Mouse (Mus musculus): ENCODE measurements around the gene Vmn2r3. TPM values are rescaled to one million over a fixed set of nuclear protein-coding genes. Genes with fewer than 3 reads are reported as not detected.
"Not testable (repeated sequence)": the region's sequence is repeated elsewhere in the genome, so short reads cannot be mapped to it uniquely, and the experiment has no call there.

The Vmn2r3 gene
- polyA plus RNA-seq, 1 experiment from 2014 or later, result not detected

GRCm38 (mm10) chr3:64235459-64235858 lies 54.0 kb downstream of the Vmn2r3 start:
- H3K9ac ChIP-seq (ENCODE audit: low read length); H3K27ac ChIP-seq (ENCODE audit: low read depth, low read length); H3K4me1 ChIP-seq (ENCODE audit: control insufficient read depth, insufficient read depth, low read length); DNase-seq (ENCODE audit: low spot score, missing footprints); H3K4me3 ChIP-seq (ENCODE audit: low read depth, low read length); H3K9me3 ChIP-seq (ENCODE audit: control insufficient read depth, low read length); H3K36me3 ChIP-seq (ENCODE audit: control insufficient read depth, insufficient read depth, low read length); H3K27me3 ChIP-seq (ENCODE audit: control insufficient read depth, insufficient read depth, low read length); H3K4me2 ChIP-seq; ATAC-seq (ENCODE audit: low FRiP score): not testable (repeated sequence)
- 88% methylated on average over 6 of the region's 6 CpGs for WGBS

- H3K36me3 ChIP-seq (ENCODE audit: control insufficient read depth, insufficient read depth, low read length); H3K4me1 ChIP-seq (ENCODE audit: control insufficient read depth, insufficient read depth, low read length); H3K27ac ChIP-seq (ENCODE audit: low read depth, low read length); H3K27me3 ChIP-seq (ENCODE audit: control insufficient read depth, insufficient read depth, low read length); H3K9me3 ChIP-seq (ENCODE audit: control insufficient read depth, low read length); H3K4me2 ChIP-seq; H3K9ac ChIP-seq (ENCODE audit: low read length); DNase-seq (ENCODE audit: low spot score, missing footprints); H3K4me3 ChIP-seq (ENCODE audit: low read depth, low read length); ATAC-seq (ENCODE audit: low FRiP score): not testable (repeated sequence)
- WGBS, result 88% methylated on average over 9 of the region's 12 CpGs
Observed at GRCm38 (mm10) chr3:64233655-64234054, 55.9 kb downstream of the Vmn2r3 start.

GRCm38 (mm10) chr3:64227243-64227642 lies 62.3 kb downstream of the Vmn2r3 start:
- H3K9me3 ChIP-seq (ENCODE audit: control insufficient read depth, low read length), result no peaks in the 10 kb centered on the region
- no peak overlapping the region for H3K4me2 ChIP-seq
- H3K4me1 ChIP-seq (ENCODE audit: control insufficient read depth, insufficient read depth, low read length), result no peaks in the 10 kb centered on the region
- ATAC-seq (ENCODE audit: low FRiP score) (no peak), DNase-seq (ENCODE audit: low spot score, missing footprints) (no peak)
- no peak overlapping the region for H3K4me3 ChIP-seq (ENCODE audit: low read depth, low read length)
- H3K36me3 ChIP-seq (ENCODE audit: control insufficient read depth, insufficient read depth, low read length), result no peaks in the 10 kb centered on the region
- no peak overlapping the region for H3K27ac ChIP-seq (ENCODE audit: low read depth, low read length)
- WGBS, result 56% methylated on average over 2 of the region's 2 CpGs
- no peak overlapping the region for H3K9ac ChIP-seq (ENCODE audit: low read length)
- no peaks in the 10 kb centered on the region for H3K27me3 ChIP-seq (ENCODE audit: control insufficient read depth, insufficient read depth, low read length)

Other genes starting within 250 kb of the Vmn2r3 start
- 0.06 TPM in 1 of 2 replicates, not detected in the other for gene Vmn2r1, start 208.2 kb downstream of the Vmn2r3 start, polyA plus RNA-seq (2014; fragmentation: Nextera tagmentation; extraction: Ambion mirVana)
- gene Vmn2r2, start 147.8 kb downstream of the Vmn2r3 start, polyA plus RNA-seq (2014; fragmentation: Nextera tagmentation; extraction: Ambion mirVana), result 0.04 TPM in 1 of 2 replicates, not detected in the other
- not detected in 2 replicates for gene Vmn2r4, start 125.7 kb upstream of the Vmn2r3 start, polyA plus RNA-seq (2014; fragmentation: Nextera tagmentation; extraction: Ambion mirVana)
- not detected in 2 replicates for gene Vmn2r5, start 220.1 kb upstream of the Vmn2r3 start, polyA plus RNA-seq (2014; fragmentation: Nextera tagmentation; extraction: Ambion mirVana)

Data from midbrain, embryonic 11.5 days (tissue).